Mouse (Mus musculus): ENCODE results near the gene Skiv2l. TPM values are rescaled to one million over a fixed set of nuclear protein-coding genes. Genes with fewer than 3 reads are reported as not detected.

The Skiv2l gene
- polyA plus RNA-seq, 1 experiment from 2014 or later, result 39.9 TPM

- peaks cover 6% of the 10 kb centered on the region for H3K36me3 ChIP-seq
- H3K4me3 ChIP-seq (replicated peaks), result no peak overlapping the region
- H3K9me3 ChIP-seq, result no peaks in the 10 kb centered on the region
- H3K9ac ChIP-seq, result no peak overlapping the region
- H3K4me2 ChIP-seq (replicated peaks), result no peak overlapping the region
- WGBS, result 98% methylated on average over 2 of the region's 2 CpGs
- no peaks in the 10 kb centered on the region for H3K27me3 ChIP-seq (replicated peaks)
- peaks cover 19% of the 10 kb centered on the region for H3K4me1 ChIP-seq (replicated peaks)
- no peak overlapping the region for H3K27ac ChIP-seq
- no peak for ATAC-seq
Observed at GRCm38 (mm10) chr17:34891377-34891776, 41.4 kb upstream of the Skiv2l start.

DNA sequence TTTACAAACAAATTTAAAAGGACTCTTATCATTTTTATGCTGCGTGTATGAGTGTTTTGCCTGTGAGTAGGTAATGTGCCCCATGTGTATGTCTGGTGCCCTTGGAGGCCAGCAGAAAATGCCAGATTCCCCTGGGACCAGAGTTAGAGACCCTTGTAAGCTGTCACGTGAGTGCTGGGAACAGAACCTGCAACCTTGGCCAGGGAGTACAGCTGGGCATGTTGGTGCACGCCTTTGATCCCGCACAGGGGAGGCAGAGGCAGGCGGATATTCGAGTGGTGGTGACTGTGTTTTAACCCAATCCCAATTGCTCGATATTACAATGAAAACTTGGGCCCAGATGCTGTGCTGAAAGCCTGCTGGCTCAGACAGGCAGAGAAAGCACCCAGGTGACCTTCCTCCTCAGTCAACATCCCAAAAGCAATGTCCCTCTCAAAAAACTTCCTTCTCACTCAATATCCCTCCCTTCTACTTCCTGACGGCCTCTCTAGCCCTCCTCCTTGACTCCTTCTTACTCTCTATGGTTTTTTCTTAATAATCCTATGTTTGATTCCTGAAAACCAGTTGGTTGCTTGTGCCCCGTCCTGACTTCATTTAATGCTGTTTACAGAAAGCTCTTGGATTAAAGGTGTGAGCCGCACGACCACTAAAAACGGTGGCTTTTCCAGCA, 40.2 kb upstream of the Skiv2l start:
- Histone ChIP-seq H3K4me3 (replicated peaks) (no peak overlapping the region), H3K9ac (no peak overlapping the region), H3K36me3 (no peaks in the 10 kb centered on the region), H3K27ac (no peak overlapping the region), H3K27me3 (replicated peaks) (no peaks in the 10 kb centered on the region), H3K4me1 (replicated peaks) (peaks cover 8% of the 10 kb centered on the region), H3K9me3 (no peaks in the 10 kb centered on the region), H3K4me2 (replicated peaks) (no peak overlapping the region)
- 84% methylated on average over 12 of the region's 12 CpGs for WGBS
- no peak for ATAC-seq

- no peak overlapping the region for H3K9ac ChIP-seq
- H3K9me3 ChIP-seq, result no peaks in the 10 kb centered on the region
- H3K4me2 ChIP-seq (replicated peaks), result no peak overlapping the region
- no peak for ATAC-seq
- no peak overlapping the region for H3K4me3 ChIP-seq (replicated peaks)
- H3K27me3 ChIP-seq (replicated peaks), result no peaks in the 10 kb centered on the region
- H3K36me3 ChIP-seq, result no peaks in the 10 kb centered on the region
- 0 out of 2 replicates have a peak, but pooled peaks cover 2% of the 10 kb centered on the region for H3K4me1 ChIP-seq (replicated peaks)
- 92% methylated on average over 5 of the region's 5 CpGs for WGBS
- H3K27ac ChIP-seq, result no peak overlapping the region
Observed at GRCm38 (mm10) chr17:34887942-34888341, 37.9 kb upstream of the Skiv2l start.

DNA sequence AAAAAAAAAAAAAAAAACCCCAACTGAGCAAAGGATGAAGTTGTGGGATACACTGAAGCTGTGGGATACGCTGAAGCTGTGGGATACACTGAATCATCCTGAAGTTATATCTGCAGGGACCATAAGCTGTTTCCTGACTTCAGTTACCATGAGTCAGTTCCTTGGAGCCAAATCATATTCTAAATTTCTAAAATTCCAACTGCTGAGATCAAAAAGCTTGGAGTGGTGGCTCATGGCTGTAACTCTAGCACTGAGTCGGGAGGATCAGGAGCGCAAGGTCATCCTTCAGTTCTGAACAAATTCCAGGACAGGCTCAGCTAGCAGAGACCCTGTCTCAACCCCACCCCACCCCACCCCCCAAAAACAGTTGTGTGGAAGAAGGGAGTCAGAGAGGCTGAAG, 35.6 kb upstream of the Skiv2l start:
- no peaks in the 10 kb centered on the region for H3K36me3 ChIP-seq
- WGBS, result 75% methylated on average over 3 of the region's 3 CpGs
- peaks cover 5% of the 10 kb centered on the region; the same call in 1 of the 2 replicates for H3K4me1 ChIP-seq (replicated peaks)
- no peak overlapping the region for H3K4me3 ChIP-seq (replicated peaks)
- no peak for ATAC-seq
- no peaks in the 10 kb centered on the region for H3K9me3 ChIP-seq
- no peaks in the 10 kb centered on the region for H3K27me3 ChIP-seq (replicated peaks)
- no peak overlapping the region for H3K4me2 ChIP-seq (replicated peaks)
- no peak overlapping the region for H3K27ac ChIP-seq
- no peak overlapping the region for H3K9ac ChIP-seq

DNA sequence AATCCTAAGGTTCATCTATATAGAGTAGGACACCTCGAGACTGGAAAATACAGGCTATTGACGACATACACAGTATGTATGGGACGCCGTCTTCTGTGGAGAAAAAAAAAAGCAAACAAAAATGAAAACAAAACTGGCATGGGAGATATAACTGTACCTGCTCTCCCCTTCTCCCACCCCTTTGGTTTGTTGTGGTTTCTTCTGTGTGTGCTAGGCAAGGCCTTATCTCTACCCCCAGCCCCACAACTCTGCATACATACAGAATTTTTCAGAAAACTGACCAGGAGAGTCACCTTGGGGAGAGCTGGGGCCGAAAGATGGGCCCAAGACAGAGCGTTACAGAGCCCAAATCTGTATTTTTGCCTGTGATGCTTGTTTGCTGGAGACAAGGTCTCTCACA, 34.7 kb upstream of the Skiv2l start:
- ATAC-seq, result no peak
- H3K9ac ChIP-seq, result no peak overlapping the region
- no peak overlapping the region for H3K4me2 ChIP-seq (replicated peaks)
- 84% methylated on average over 6 of the region's 6 CpGs for WGBS
- no peak overlapping the region for H3K27ac ChIP-seq
- H3K27me3 ChIP-seq (replicated peaks), result no peaks in the 10 kb centered on the region
- H3K4me3 ChIP-seq (replicated peaks), result no peak overlapping the region
- no peaks in the 10 kb centered on the region for H3K36me3 ChIP-seq
- peaks cover 9% of the 10 kb centered on the region; the same call in 1 of the 2 replicates for H3K4me1 ChIP-seq (replicated peaks)
- no peaks in the 10 kb centered on the region for H3K9me3 ChIP-seq

GRCm38 (mm10) chr17:34883332-34883731, 33.3 kb upstream of the Skiv2l start:
- WGBS, result 74% methylated on average over 3 of the region's 3 CpGs
- H3K27ac ChIP-seq, result no peak overlapping the region
- peaks cover 12% of the 10 kb centered on the region; the same call in 1 of the 2 replicates for H3K4me1 ChIP-seq (replicated peaks)
- H3K4me3 ChIP-seq (replicated peaks), result no peak overlapping the region
- H3K9ac ChIP-seq, result no peak overlapping the region
- no peak overlapping the region for H3K4me2 ChIP-seq (replicated peaks)
- no peaks in the 10 kb centered on the region for H3K36me3 ChIP-seq
- H3K9me3 ChIP-seq, result no peaks in the 10 kb centered on the region
- no peaks in the 10 kb centered on the region for H3K27me3 ChIP-seq (replicated peaks)
- ATAC-seq, result no peak

GRCm38 (mm10) chr17:34881683-34882310, 31.8 kb upstream of the Skiv2l start, which contains the start of gene Gm20547:
TSS of gene Gm20547 (minus strand) at chr17:34882042.
- Histone ChIP-seq H3K27me3 (replicated peaks) (no peaks in the 10 kb centered on the region), H3K27ac (peak within 1 kb of the TSS; percentile 25), H3K4me1 (replicated peaks) (peaks cover 12% of the 10 kb centered on the region; the same call in 1 of the 2 replicates), H3K9me3 (no peaks in the 10 kb centered on the region), H3K9ac (peak within 1 kb of the TSS; percentile 6), H3K36me3 (no peaks in the 10 kb centered on the region), H3K4me3 (replicated peaks) (peak within 1 kb of the TSS; percentile 19), H3K4me2 (replicated peaks) (peak within 1 kb of the TSS; percentile 57)
- WGBS, result 9% methylated on average over 15 of the region's 15 CpGs
- ATAC-seq, result peak; percentile 75

- H3K4me2 ChIP-seq (replicated peaks), result peak overlapping the region; percentile 57
- H3K27me3 ChIP-seq (replicated peaks), result no peaks in the 10 kb centered on the region
- H3K9ac ChIP-seq, result peak overlapping the region; percentile 6; the same call in 1 of the 2 replicates
- peak; percentile 34; the same call in 1 of the 2 replicates for ATAC-seq
- no peak overlapping the region for H3K4me3 ChIP-seq (replicated peaks)
- no peaks in the 10 kb centered on the region for H3K36me3 ChIP-seq
- H3K27ac ChIP-seq, result peak overlapping the region; percentile 25; the same call in 1 of the 2 replicates
- peaks cover 12% of the 10 kb centered on the region; the same call in 1 of the 2 replicates for H3K4me1 ChIP-seq (replicated peaks)
- no peaks in the 10 kb centered on the region for H3K9me3 ChIP-seq
Observed at GRCm38 (mm10) chr17:34881166-34881565, 31.2 kb upstream of the Skiv2l start.

DNA sequence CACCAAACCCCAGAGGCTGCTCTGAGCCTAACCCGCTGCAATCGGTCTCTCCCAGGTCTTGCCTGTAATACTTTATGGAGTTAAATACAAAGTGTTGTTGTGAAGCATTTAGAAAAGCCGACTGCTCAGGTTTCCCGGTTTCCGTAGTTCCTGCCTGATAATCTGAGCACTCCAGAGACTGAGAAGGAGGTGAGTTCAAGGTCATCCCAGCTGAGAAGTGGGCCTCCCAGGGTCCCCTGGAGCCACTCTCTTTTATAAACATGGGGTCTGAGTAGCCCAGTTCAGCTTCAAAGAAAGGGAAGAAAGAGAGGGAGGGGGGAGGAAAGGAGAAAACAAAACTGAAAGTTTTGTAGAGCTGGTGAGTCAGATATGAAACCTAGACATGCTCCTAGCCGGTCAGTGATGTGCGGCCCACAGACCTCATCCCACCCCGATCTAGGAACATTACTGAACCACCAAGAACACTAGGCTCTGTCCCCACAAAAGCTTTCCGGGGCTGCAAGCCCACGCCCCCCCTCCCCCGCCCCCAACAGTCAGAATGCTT, 29.4 kb upstream of the Skiv2l start, which contains the start of gene Zbtb12:
Gene Zbtb12, plus strand, starts transcription at position 148 of the 544 bp plus-strand sequence.
- no peak within 1 kb of the TSS for H3K4me2 ChIP-seq (replicated peaks)
- H3K9me3 ChIP-seq, result no peaks in the 10 kb centered on the region
- H3K4me3 ChIP-seq (replicated peaks), result no peak within 1 kb of the TSS
- ATAC-seq, result no peak
- no peaks in the 10 kb centered on the region for H3K36me3 ChIP-seq
- no peaks in the 10 kb centered on the region for H3K27me3 ChIP-seq (replicated peaks)
- H3K27ac ChIP-seq, result no peak within 1 kb of the TSS
- WGBS, result 59% methylated on average over 11 of the region's 11 CpGs
- H3K9ac ChIP-seq, result no peak within 1 kb of the TSS
- H3K4me1 ChIP-seq (replicated peaks), result peaks cover 12% of the 10 kb centered on the region; the same call in 1 of the 2 replicates

GRCm38 (mm10) chr17:34874321-34874720, 24.3 kb upstream of the Skiv2l start:
- WGBS, result 80% methylated on average over 6 of the region's 6 CpGs
- Histone ChIP-seq H3K9ac (no peak overlapping the region), H3K27me3 (replicated peaks) (no peaks in the 10 kb centered on the region), H3K9me3 (no peaks in the 10 kb centered on the region), H3K27ac (no peak overlapping the region), H3K4me3 (replicated peaks) (no peak overlapping the region), H3K36me3 (no peaks in the 10 kb centered on the region), H3K4me1 (replicated peaks) (no peaks in the 10 kb centered on the region), H3K4me2 (replicated peaks) (no peak overlapping the region)
- no peak for ATAC-seq

DNA sequence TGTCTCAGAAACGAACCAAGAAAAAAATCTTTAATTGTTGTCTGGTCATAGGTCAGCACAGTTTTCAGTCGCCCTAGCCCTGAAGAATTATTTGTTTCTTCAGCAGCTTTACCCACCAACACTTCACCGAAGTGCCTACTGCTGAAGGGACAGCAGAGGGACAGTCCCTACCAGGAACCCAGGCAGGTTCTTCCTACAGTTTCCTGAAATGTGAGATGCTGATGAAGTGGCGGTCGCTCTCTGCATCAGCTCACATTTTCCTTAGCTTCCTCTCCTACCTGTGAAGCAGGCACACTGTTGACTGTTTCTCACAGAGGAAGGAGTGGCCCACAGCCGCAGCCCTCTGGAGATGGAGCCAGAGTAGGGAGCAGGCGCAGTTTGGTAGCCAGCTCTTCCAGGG, 16.0 kb upstream of the Skiv2l start:
- Histone ChIP-seq H3K4me1 (replicated peaks) (no peaks in the 10 kb centered on the region; the same call in 1 of the 2 replicates), H3K36me3 (no peaks in the 10 kb centered on the region), H3K9ac (no peak overlapping the region), H3K4me3 (replicated peaks) (no peak overlapping the region), H3K27me3 (replicated peaks) (no peaks in the 10 kb centered on the region), H3K9me3 (no peaks in the 10 kb centered on the region), H3K4me2 (replicated peaks) (no peak overlapping the region), H3K27ac (no peak overlapping the region)
- ATAC-seq, result no peak
- 48% methylated on average over 7 of the region's 7 CpGs for WGBS

GRCm38 (mm10) chr17:34862416-34863081, 12.5 kb upstream of the Skiv2l start, which contains the start of gene Cfb:
TSS of gene Cfb (minus strand) at chr17:34862518.
- Histone ChIP-seq H3K4me3 (replicated peaks) (peak within 1 kb of the TSS; percentile 23), H3K4me1 (replicated peaks) (no peaks in the 10 kb centered on the region; the same call in 1 of the 2 replicates), H3K36me3 (no peaks in the 10 kb centered on the region), H3K9me3 (no peaks in the 10 kb centered on the region), H3K27me3 (replicated peaks) (no peaks in the 10 kb centered on the region), H3K27ac (peak within 1 kb of the TSS; percentile 79), H3K9ac (peak within 1 kb of the TSS; percentile 24; the same call in 1 of the 2 replicates), H3K4me2 (replicated peaks) (peak within 1 kb of the TSS; percentile 53)
- peak; percentile 80 for ATAC-seq
- 34% methylated on average over 8 of the region's 8 CpGs for WGBS
